Mouse (Mus musculus): ENCODE data around the gene Rnaseh1.

DNA sequence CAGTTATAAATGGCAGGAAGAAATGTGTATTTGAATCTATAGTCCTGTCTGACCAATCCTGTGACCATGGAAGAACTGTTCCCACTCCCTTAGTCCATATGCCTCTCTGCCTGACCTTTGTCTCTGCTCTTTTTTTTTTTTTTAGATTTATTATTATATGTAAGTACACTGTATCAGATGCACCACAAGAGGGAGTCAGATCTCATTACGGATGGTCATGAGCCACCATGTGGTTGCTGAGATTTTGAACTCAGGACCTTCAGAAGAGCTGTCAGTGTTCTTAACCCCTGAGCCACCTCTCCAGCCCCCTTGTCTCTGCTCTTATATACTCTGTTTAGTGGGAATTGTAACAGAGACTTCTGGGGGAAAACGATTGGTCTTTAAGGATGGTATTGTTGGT lies 10.6 kb upstream of the Rnaseh1 start:
- TF ChIP-seq CTCF (IDR thresholded peaks at IDR 0.05; ENCODE audit: control insufficient read depth, insufficient read depth, insufficient read length): no peak
- TF ChIP-seq USF1 (IDR thresholded peaks at IDR 0.05; ENCODE audit: low read depth): no peak
- TF ChIP-seq MAX (IDR thresholded peaks at IDR 0.05): no peak
- TF ChIP-seq FOSL1 (IDR thresholded peaks at IDR 0.05; ENCODE audit: insufficient read depth, low read length, poor library complexity, severe bottlenecking): no peak
- no peak for TF ChIP-seq MYOD1 (IDR thresholded peaks at IDR 0.05; ENCODE audit: control insufficient read depth, insufficient read length, low read depth)
